Mouse (Mus musculus) neutrophil, adult 65 days (primary cell): ENCODE measurements around the gene Psmd6. TPM values are rescaled to one million over a fixed set of nuclear protein-coding genes. Genes with fewer than 3 reads are reported as not detected.

ENCODE experiments used
- total RNA-seq: library from RNA; stranded (reverse); gene quantifications from 2 replicates; pipeline ENCODE4 v1.2.4, GENCODE M21; 2023

Gene Psmd6
- 79.5 and 112 TPM in 2 replicates for total RNA-seq

GRCm38 (mm10) chr14:14120230-14121096 lies at the start of gene Psmd6:
Gene Psmd6 (minus strand): TSS chr14:14120984.

Other genes with a start within 250 kb of the Psmd6 start
- gene Gm281, start 206.5 kb downstream of the Psmd6 start, total RNA-seq, result not detected in 2 replicates
- gene Atxn7, start 159.5 kb downstream of the Psmd6 start, total RNA-seq, result 43.2 and 69.0 TPM in 2 replicates
- 38.4 and 44.6 TPM in 2 replicates for gene Thoc7, start 159.1 kb downstream of the Psmd6 start, total RNA-seq
- not detected in 2 replicates for gene Olfr720, start 65.9 kb upstream of the Psmd6 start, total RNA-seq
- gene Olfr31, start 201.8 kb upstream of the Psmd6 start, total RNA-seq, result not detected in 2 replicates
- gene Il3ra, start 225.3 kb upstream of the Psmd6 start, total RNA-seq, result 28.0 and 31.9 TPM in 2 replicates